Mouse (Mus musculus) spleen, postnatal 0 days (tissue): ENCODE results near the gene Marcksl1. TPM values are rescaled to one million over a fixed set of nuclear protein-coding genes. Genes with fewer than 3 reads are reported as not detected.

Experiments used
- polyA plus RNA-seq: library from polyadenylated mRNA; unstranded; fragments of >200 nt; fragmentation: Nextera tagmentation; extraction: Ambion mirVana; gene quantifications from 2 replicates; pipeline ENCODE4 v1.2.1, GENCODE M21; 2015

Gene Marcksl1
- polyA plus RNA-seq, result 93.7 and 116 TPM in 2 replicates

GRCm38 (mm10) chr4:129513086-129513767 lies at the start of gene Marcksl1:
Gene Marcksl1 (plus strand): TSS chr4:129513581.

GRCm38 (mm10) chr4:129490972-129491880 lies 22.2 kb upstream of the Marcksl1 start, which contains the start of the genes Tssk3 and Fam229a:
Gene Tssk3 (minus strand): TSS chr4:129491022.
Gene Fam229a (plus strand): TSS chr4:129491190.

GRCm38 (mm10) chr4:129542592-129543141 lies 29.3 kb downstream of the Marcksl1 start, which contains the start of gene Hdac1:
Gene Hdac1 (minus strand): TSS chr4:129542713.

Other genes starting within 250 kb of the Marcksl1 start
- gene Sync, start 226.0 kb upstream of the Marcksl1 start, polyA plus RNA-seq, result 0.78 and 0.84 TPM in 2 replicates
- gene Rbbp4, start 178.2 kb upstream of the Marcksl1 start, polyA plus RNA-seq, result 313 and 348 TPM in 2 replicates
- gene Zbtb8os, start 177.9 kb upstream of the Marcksl1 start, polyA plus RNA-seq, result 31.7 and 32.9 TPM in 2 replicates
- gene Zbtb8a, start 135.5 kb upstream of the Marcksl1 start, polyA plus RNA-seq, result 7.3 and 8.1 TPM in 2 replicates
- gene Zbtb8b, start 72.7 kb upstream of the Marcksl1 start, polyA plus RNA-seq, result 0.26 and 0.28 TPM in 2 replicates
- 63.6 and 67.3 TPM in 2 replicates for gene Bsdc1, start 52.0 kb upstream of the Marcksl1 start, polyA plus RNA-seq
- 0.10 TPM in 1 of 2 replicates, not detected in the other for gene Tssk3, start 22.6 kb upstream of the Marcksl1 start, polyA plus RNA-seq
- 0.74 and 0.83 TPM in 2 replicates for gene Fam229a, start 22.4 kb upstream of the Marcksl1 start, polyA plus RNA-seq
- 127 and 132 TPM in 2 replicates for gene Hdac1, start 29.1 kb downstream of the Marcksl1 start, polyA plus RNA-seq
- gene Lck, start 60.1 kb downstream of the Marcksl1 start, polyA plus RNA-seq, result 7.3 and 7.8 TPM in 2 replicates
- 11.2 and 17.2 TPM in 2 replicates for gene Fam167b, start 65.0 kb downstream of the Marcksl1 start, polyA plus RNA-seq
- gene Eif3i, start 87.1 kb downstream of the Marcksl1 start, polyA plus RNA-seq, result 233 and 235 TPM in 2 replicates
- 185 and 186 TPM in 2 replicates for gene Tmem234, start 87.1 kb downstream of the Marcksl1 start, polyA plus RNA-seq
- 0.81 and 1.3 TPM in 2 replicates for gene Dcdc2b, start 100.7 kb downstream of the Marcksl1 start, polyA plus RNA-seq
- 15.1 and 15.3 TPM in 2 replicates for gene Iqcc, start 105.5 kb downstream of the Marcksl1 start, polyA plus RNA-seq
- 36.7 and 45.7 TPM in 2 replicates for gene Ccdc28b, start 110.4 kb downstream of the Marcksl1 start, polyA plus RNA-seq
- gene Txlna, start 127.5 kb downstream of the Marcksl1 start, polyA plus RNA-seq, result 29.9 and 30.4 TPM in 2 replicates
- 5.4 and 6.5 TPM in 2 replicates for gene Kpna6, start 159.2 kb downstream of the Marcksl1 start, polyA plus RNA-seq
- gene Tmem39b, start 183.3 kb downstream of the Marcksl1 start, polyA plus RNA-seq, result 4.9 and 5.1 TPM in 2 replicates
- 42.1 and 46.7 TPM in 2 replicates for gene Khdrbs1, start 228.7 kb downstream of the Marcksl1 start, polyA plus RNA-seq